Mouse (Mus musculus): Measurements from ENCODE around the gene Thada.

DNA sequence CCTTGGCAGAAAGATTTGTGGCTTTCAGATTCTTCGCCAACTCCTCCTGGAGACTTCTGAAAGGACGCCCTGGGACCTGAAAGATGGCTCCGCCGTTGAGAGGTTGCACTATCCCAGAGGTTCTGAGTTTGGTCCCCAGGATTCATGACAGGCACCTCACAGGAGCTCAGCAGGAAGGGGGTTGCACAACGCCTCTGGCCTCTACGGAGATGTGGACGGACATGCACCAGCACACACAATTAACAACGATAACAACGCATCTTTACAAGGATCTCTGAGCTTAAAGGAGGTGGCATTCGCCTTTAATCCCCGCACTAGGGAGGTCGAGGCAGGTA is 307.6 kb downstream of the Thada start:
- TF ChIP-seq CTCF (IDR thresholded peaks at IDR 0.05; ENCODE audit: borderline replicate concordance, insufficient read depth, low read depth, low read length) = no peak
- no peak for TF ChIP-seq POLR2A (IDR thresholded peaks at IDR 0.05; ENCODE audit: borderline replicate concordance, insufficient read depth, low read length)

Measured in cerebellum, adult 2 months (tissue).